Mouse (Mus musculus) left cerebral cortex, postnatal 25 days (tissue): ENCODE data around the gene Cldn16. TPM values are rescaled to one million over a fixed set of nuclear protein-coding genes. Genes with fewer than 3 reads are reported as not detected.
A peak's percentile ranks its signal among the peaks of the same experiment; 100 is the strongest.
"Not testable (repeated sequence)": the region's sequence is repeated elsewhere in the genome, so short reads cannot be mapped to it uniquely, and the experiment has no call there.

ENCODE experiments used
- DNase-seq, 2 experiments: peaks; one replicate each; pipeline ENCODE4 v3.0.0; 2022; ENCODE audit warnings: low spot score in 2 of 2, mixed read lengths in 1 of 2
- intact Hi-C: fragments of 180-260 bp; cut with DNase I; formaldehyde crosslinking; loops from one replicate; pipeline ENCODE4 v1.15.1; 2025
- total RNA-seq, 2 experiments: library from RNA; stranded (reverse); gene quantifications; 2 replicates each; pipeline ENCODE4 v1.2.3; 2021

Gene Cldn16
- not detected for total RNA-seq

GRCm38 (mm10) chr16:26462835-26463234 is at the start of gene Cldn16:
Gene Cldn16 (plus strand): TSS chr16:26463135.
- no peak for DNase-seq
- intact Hi-C loops: no loop called here

- intact Hi-C loops: no loop called here
- DNase-seq: peak in 1 of 2 experiments; percentile 20
Measured at GRCm38 (mm10) chr16:26418616-26419015, 44.3 kb upstream of the Cldn16 start.

DNA sequence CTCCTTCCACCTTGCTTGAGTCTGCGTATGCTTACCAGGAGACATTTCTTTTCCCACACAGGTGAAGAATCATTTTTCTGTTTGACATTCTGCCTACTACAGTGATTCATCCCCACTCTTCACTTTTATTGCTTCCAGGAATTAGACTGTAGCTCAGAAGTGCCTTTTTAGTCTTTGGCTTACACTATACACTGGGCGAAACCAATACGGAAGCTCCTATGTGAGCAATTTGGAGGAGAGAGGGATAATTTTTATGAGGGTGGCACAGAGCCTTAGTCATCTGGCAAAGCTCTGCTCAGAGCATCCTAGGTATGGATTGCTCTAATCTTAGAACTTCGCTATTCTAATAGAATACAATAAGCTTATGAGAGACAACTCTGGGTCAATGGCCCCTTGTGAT is 40.9 kb upstream of the Cldn16 start:
- intact Hi-C loops: no loop called here

GRCm38 (mm10) chr16:26430246-26430645 is 32.7 kb upstream of the Cldn16 start:
- intact Hi-C loops: no loop called here
- DNase-seq: no peak

More for the DNA sequence above, 40.9 kb upstream of the Cldn16 start:
- peak in 1 of 2 experiments; percentile 18 for DNase-seq

GRCm38 (mm10) chr16:26433486-26433885 is 29.4 kb upstream of the Cldn16 start:
- intact Hi-C loops: no loop called here
- no peak for DNase-seq

DNA sequence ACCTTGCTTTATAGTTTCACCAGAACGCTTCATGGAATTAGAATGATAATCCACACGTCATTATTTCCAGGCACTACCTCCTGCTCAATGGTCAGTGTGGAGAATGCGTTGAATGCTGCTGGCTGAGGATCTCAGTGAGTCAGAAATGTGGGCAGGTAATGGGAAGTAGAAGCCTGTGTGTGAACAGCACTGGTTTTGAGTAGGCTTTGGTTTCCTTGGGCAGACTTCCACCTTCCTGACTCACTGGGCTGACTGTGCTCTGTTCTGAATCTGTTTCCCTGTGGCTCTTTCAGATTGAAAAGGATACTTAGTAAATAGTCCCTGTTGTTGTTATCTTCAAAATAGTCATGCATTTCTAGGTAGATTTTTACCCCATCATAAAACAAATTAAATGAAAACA is 22.9 kb upstream of the Cldn16 start:
- intact Hi-C loops: no loop called here
- DNase-seq: peak in 1 of 2 experiments; percentile 76

DNA sequence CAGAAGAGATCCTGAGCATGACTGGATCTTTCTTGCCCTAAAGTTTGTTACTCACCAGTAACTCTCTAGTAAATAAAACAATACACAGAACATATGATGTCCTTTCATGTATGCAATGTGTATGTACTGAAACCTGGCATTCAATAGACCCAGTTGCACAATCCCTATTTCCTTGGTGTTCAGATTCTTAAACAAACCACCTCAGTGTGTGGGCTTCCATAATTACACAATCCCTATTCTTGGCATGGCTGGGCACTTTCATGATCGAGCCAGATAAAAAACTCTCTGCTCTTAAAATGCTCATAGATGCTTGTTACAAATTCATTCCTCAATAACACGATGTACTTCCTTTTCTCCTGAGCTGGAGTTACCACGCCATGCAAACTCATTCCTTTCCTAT is 21.8 kb upstream of the Cldn16 start:
- peak in 1 of 2 experiments; percentile 32 for DNase-seq
- intact Hi-C loops: no loop called here

GRCm38 (mm10) chr16:26444843-26445242 is 18.1 kb upstream of the Cldn16 start:
- intact Hi-C loops: no loop called here
- no peak for DNase-seq

DNA sequence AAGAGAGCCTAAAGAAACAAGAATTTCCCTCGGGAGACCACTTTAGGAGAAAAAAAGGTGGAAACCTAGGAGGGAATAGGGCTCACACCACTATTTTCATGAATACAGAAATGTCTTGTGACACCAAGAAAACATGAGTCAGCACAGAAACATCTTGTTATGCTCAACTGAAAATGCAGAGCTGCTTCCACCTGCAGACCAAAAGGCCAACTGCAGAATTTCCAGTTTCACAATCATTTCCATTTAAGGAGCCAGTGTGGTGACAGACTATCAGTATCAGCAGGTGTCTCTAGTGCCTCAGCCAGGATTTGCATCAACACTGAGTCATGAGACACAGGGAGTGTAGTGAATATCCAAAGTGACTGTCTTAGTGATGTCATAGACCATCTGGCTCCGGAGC is 15.3 kb upstream of the Cldn16 start:
- intact Hi-C loops: no loop called here

GRCm38 (mm10) chr16:26454163-26454562 is 8.8 kb upstream of the Cldn16 start:
- DNase-seq: no peak
- intact Hi-C loops: no loop called here

More for the DNA sequence above, 15.3 kb upstream of the Cldn16 start:
- peak; percentile 37 to 71 for DNase-seq

DNA sequence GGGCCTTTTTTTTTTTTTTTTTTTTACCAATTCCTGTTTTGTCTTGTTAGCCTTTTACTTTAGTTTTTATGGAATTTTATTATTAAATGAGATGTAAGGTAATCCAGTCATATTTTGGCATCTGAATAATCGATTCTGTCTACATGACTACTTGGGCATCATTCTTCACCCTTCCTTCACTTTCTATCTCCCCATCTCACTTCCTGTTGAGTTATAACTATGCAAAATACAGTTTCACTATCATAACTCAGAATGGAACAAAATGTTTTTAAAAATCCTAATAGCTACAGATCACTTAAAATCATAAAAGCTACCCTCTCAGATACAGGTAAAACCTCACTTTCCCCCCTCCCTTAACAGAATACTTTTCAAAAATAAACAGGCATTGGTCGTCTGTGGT is 6.8 kb upstream of the Cldn16 start:
- intact Hi-C loops: no loop called here
- no peak for DNase-seq

GRCm38 (mm10) chr16:26466535-26466934 is 3.6 kb downstream of the Cldn16 start:
- intact Hi-C loops: no loop called here
- DNase-seq: no peak

DNA sequence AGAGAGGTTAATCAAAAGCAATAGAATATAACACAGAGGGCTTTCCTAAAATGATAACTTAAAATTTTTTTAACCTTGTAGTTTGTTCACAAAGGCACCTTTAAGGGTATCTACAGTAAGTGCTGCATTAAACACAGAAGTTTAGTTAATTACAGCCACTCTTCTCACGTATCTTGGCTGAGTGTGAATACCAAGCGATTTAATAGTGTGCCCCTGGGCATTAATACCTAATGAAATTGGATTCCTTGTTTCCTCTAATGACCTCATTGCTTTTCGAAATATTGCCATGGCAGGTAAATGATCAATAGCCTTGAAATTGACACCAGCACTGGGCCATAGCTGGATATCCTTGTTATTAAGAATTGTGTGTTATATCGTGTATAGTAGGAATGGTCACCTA is 8.3 kb downstream of the Cldn16 start:
- intact Hi-C loops: no loop called here
- DNase-seq: no peak

GRCm38 (mm10) chr16:26495721-26496120 is 32.8 kb downstream of the Cldn16 start:
- peak in 1 of 2 experiments; percentile 28 for DNase-seq
- intact Hi-C loops: loop anchor here (2.0 kb wide), 1 partner anchor 261 kb away; no protein-coding TSS in a partner anchor

- intact Hi-C loops, DNase-seq: not testable (repeated sequence)
Measured at GRCm38 (mm10) chr16:26499705-26500104, 36.8 kb downstream of the Cldn16 start.

GRCm38 (mm10) chr16:26500738-26501137 is 37.8 kb downstream of the Cldn16 start:
- intact Hi-C loops: no loop called here
- DNase-seq: no peak

DNA sequence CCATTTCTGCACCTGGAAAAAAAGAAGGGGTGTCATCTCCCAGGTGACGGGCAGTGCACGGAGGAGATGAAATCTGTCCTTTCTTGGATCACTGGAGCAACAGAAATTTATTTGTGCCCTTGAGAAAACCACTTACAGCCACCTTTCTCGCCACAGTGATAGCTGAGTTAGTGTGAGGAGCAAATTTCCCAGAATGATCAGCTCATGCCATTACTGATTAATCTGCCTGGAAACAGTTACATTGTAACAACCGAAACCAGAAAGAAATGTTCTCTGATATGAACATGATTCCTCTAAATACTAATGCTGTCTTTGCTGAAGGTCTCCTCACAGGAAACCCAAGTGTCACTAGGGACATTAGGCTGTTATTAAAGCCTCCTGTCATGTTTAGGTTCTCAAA is 42.0 kb downstream of the Cldn16 start:
- no peak for DNase-seq

GRCm38 (mm10) chr16:26519596-26519995 is 56.7 kb downstream of the Cldn16 start:
- peak; percentile 26 to 31 for DNase-seq
- intact Hi-C loops: loop anchor here (10.0 kb wide), 1 partner anchor 555 kb away; no protein-coding TSS in a partner anchor

More for the DNA sequence above, 42.0 kb downstream of the Cldn16 start:
- intact Hi-C loops: no loop called here

- intact Hi-C loops: no loop called here
- DNase-seq: no peak
Measured at GRCm38 (mm10) chr16:26525832-26526231, 62.9 kb downstream of the Cldn16 start.

DNA sequence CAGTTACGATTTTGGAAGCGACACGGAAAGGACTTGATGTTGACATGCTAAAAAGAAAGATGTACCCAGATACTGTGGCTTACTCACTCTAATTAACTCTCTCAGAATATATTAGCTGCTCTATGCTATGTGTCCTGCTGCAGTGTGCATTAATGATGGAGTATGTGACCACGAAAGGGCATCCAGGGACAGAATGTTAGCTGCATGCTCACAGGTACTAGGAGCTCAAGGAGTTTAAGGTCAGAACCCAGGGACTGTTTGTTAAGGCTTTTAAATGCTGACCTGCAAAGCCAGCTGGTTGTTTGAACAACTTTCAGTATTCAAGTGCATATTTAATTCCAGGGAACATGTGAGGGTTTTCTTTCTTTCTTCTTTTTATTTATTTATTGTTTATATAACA is 63.7 kb downstream of the Cldn16 start, which contains the start of gene Tmem207:
Gene Tmem207 (minus strand): TSS at position 101 of the 400 bp plus-strand sequence.
- DNase-seq: no peak
- intact Hi-C loops: no loop called here

GRCm38 (mm10) chr16:26527931-26528666 is 65.2 kb downstream of the Cldn16 start:
- peak in 1 of 2 experiments; percentile 28 for DNase-seq
- intact Hi-C loops: no loop called here
